Mouse (Mus musculus): ENCODE measurements around the gene Rnf130.

DNA sequence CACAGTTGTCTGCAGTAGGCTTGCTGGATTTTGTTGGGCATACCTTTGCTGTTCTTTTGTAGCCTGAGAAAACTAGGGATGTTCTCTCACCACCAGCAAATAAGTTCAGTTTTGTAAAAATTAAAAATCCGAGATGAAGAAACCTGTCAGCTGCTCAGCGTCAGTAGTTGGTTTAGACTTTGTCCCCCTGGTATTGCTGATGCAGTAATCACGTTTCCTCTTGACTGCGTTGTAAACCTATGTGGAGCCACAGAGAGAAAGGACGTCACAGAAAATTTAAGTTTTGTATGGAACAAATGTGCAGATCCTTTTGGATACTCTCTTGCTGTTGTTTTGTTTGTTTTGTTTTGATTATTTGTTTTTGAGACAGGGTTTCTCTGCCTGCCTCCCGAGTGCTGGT lies 25.2 kb downstream of the Rnf130 start:
- TF ChIP-seq EP300 (IDR thresholded peaks at IDR 0.05; ENCODE audit: low read depth) (no peak), CTCF (IDR thresholded peaks at IDR 0.05; ENCODE audit: low read depth) (no peak)

All from liver, postnatal 0 days (tissue).